Mouse (Mus musculus) ES-E14 (cell line): ENCODE data around the gene Cd80. TPM values are rescaled to one million over a fixed set of nuclear protein-coding genes. Genes with fewer than 3 reads are reported as not detected.
A peak's percentile ranks its signal among the peaks of the same experiment; 100 is the strongest.

Experiments used
- DNase-seq: peaks from one replicate; pipeline ENCODE4 v3.0.0-alpha.2; 2013; ENCODE audit warnings: low read depth, low spot score
- H3K27ac ChIP-seq: 2 replicates; pipeline ENCODE4 v1.5.1; 2012; ENCODE audit warnings: low read depth, mild to moderate bottlenecking, low read length, moderate library complexity, mixed read lengths; ENCODE audit not compliant: poor library complexity, insufficient read depth, severe bottlenecking
- H3K36me3 ChIP-seq: 2 replicates; pipeline ENCODE4 v1.6.1; 2012; ENCODE audit warnings: mild to moderate bottlenecking, low read length, moderate library complexity, mixed read lengths; ENCODE audit not compliant: control insufficient read depth, poor library complexity, insufficient read depth, severe bottlenecking
- H3K4me1 ChIP-seq, 2 experiments: fragments of 150-350 bp in 1 of 2; sonication (generic) in 1 of 2; 2 replicates each; pipeline ENCODE4 v1.6.1; 2012; ENCODE audit warnings: low read length in 2 of 2, mild to moderate bottlenecking in 1 of 2, mixed read lengths in 1 of 2; ENCODE audit not compliant: control insufficient read depth in 2 of 2, insufficient read depth in 2 of 2, poor library complexity in 1 of 2
- H3K4me3 ChIP-seq, 2 experiments: fragments of 150-350 bp in 1 of 2; sonication (generic) in 1 of 2; 2 replicates each; pipeline ENCODE4 v1.5.1; 2012; ENCODE audit warnings: low read length in 2 of 2, low read depth in 1 of 2, mild to moderate bottlenecking in 1 of 2, mixed read lengths in 1 of 2; ENCODE audit not compliant: insufficient read depth in 1 of 2, poor library complexity in 1 of 2, severe bottlenecking in 1 of 2
- H3K9ac ChIP-seq: 2 replicates; pipeline ENCODE4 v1.6.1; 2012; ENCODE audit warnings: low read depth, mild to moderate bottlenecking, low read length, mixed read lengths; ENCODE audit not compliant: poor library complexity, insufficient read depth, severe bottlenecking
- H3K9me3 ChIP-seq: fragments of 150-350 bp; sonication (generic); 2 replicates; pipeline ENCODE4 v1.6.1; 2012; ENCODE audit warnings: low read depth, mild to moderate bottlenecking, low read length; ENCODE audit not compliant: control insufficient read depth, insufficient read depth
- CHD2 ChIP-seq: IDR thresholded peaks from 2 replicates; pipeline ENCODE4 v1.6.1; 2014; ENCODE audit warnings: mild to moderate bottlenecking, low read depth, low read length, inconsistent platforms
- HCFC1 ChIP-seq: IDR thresholded peaks from 2 replicates; pipeline ENCODE4 v1.6.1; 2012; ENCODE audit warnings: low read length, inconsistent platforms, borderline replicate concordance; ENCODE audit not compliant: insufficient read depth
- MAFK ChIP-seq: IDR thresholded peaks from 2 replicates; pipeline ENCODE4 v1.6.1; 2014; ENCODE audit warnings: mild to moderate bottlenecking, low read depth, low read length, inconsistent platforms; ENCODE audit not compliant: insufficient read depth
- ZC3H11A ChIP-seq: IDR thresholded peaks from 2 replicates; pipeline ENCODE4 v1.6.1; 2012; ENCODE audit warnings: low read depth, mild to moderate bottlenecking, inconsistent platforms, low read length, borderline replicate concordance
- ZNF384 ChIP-seq: IDR thresholded peaks from 2 replicates; pipeline ENCODE4 v1.6.1; 2012; ENCODE audit warnings: low read depth, low read length, inconsistent platforms
- in situ Hi-C, 2 experiments: fragments of 600-800 bp; cut with MboI; formaldehyde crosslinking; loops; one replicate each; pipeline ENCODE4 v1.15.1; 2025; ENCODE audit warnings: low sequenced_read_pairs in 2 of 2, inconsistent platforms in 1 of 2; ENCODE audit not compliant: unreplicated experiment in 2 of 2
- total RNA-seq: library from RNA; depleted of rRNA; stranded (reverse); fragments of 300-350 nt; gene quantifications from 2 replicates; pipeline ENCODE4 v1.2.3, GENCODE M21; 2012

Gene Cd80
- total RNA-seq, 1 experiment = 11.1 TPM

- DNase-seq = no peak
- no peak for TF ChIP-seq CHD2
- TF ChIP-seq ZC3H11A = no peak
- TF ChIP-seq HCFC1 = no peak
- TF ChIP-seq ZNF384 = no peak
- TF ChIP-seq MAFK = no peak
- H3K4me3 ChIP-seq = no peak overlapping the region
- no peaks in the 10 kb centered on the region for H3K9me3 ChIP-seq
- H3K9ac ChIP-seq = no peak overlapping the region; the same call in 1 of the 2 replicates
- no peak overlapping the region for H3K27ac ChIP-seq
- H3K4me1 ChIP-seq = peaks cover 16 to 17% of the 10 kb centered on the region in 2 experiments
- H3K36me3 ChIP-seq = peaks cover 4% of the 10 kb centered on the region; the same call in 1 of the 2 replicates
- in situ Hi-C loops = no loop called here
Observed at GRCm38 (mm10) chr16:38454533-38455254, 667 bp upstream of the Cd80 start.

- no peak for DNase-seq
- TF ChIP-seq MAFK (no peak), ZNF384 (no peak), HCFC1 (no peak), ZC3H11A (no peak)
- Histone ChIP-seq H3K9ac (no peak overlapping the region), H3K4me3 (no peak overlapping the region), H3K4me1 (peaks cover 15 to 19% of the 10 kb centered on the region in 2 experiments), H3K9me3 (no peaks in the 10 kb centered on the region), H3K27ac (peak overlapping the region; percentile 60; the same call in 1 of the 2 replicates), H3K36me3 (no peaks in the 10 kb centered on the region)
- in situ Hi-C loops = no loop called here
Observed at GRCm38 (mm10) chr16:38456812-38457567, 1.6 kb downstream of the Cd80 start.

DNA sequence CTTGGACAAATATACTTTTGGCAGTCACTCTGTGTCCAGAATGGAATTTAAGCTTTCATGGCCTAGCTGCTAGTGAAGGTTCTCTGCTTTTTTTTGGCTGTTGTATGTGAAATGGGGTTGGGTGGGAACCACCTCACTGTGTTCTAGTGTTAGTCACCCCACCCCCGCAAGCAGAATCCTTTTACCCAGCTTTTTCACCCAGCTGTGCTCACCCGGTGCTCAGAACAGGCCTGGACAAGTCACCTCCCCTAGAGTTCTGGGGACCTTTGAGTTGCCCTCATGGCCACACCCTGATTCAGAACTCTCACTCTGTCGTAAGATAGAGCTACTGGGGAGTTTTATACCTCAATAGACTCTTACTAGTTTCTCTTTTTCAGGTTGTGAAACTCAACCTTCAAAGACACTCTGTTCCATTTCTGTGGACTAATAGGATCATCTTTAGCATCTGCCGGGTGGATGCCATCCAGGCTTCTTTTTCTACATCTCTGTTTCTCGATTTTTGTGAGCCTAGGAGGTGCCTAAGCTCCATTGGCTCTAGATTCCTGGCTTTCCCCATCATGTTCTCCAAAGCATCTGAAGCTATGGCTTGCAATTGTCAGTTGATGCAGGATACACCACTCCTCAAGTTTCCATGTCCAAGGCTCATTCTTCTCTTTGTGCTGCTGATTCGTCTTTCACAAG, 3.4 kb downstream of the Cd80 start:
- Histone ChIP-seq H3K4me3 (peak overlapping the region; percentile 15 to 46; a peak in 3 of 4 replicates), H3K36me3 (no peaks in the 10 kb centered on the region)
- TF ChIP-seq MAFK (no peak), HCFC1 (no peak), CHD2 (no peak)

DNA sequence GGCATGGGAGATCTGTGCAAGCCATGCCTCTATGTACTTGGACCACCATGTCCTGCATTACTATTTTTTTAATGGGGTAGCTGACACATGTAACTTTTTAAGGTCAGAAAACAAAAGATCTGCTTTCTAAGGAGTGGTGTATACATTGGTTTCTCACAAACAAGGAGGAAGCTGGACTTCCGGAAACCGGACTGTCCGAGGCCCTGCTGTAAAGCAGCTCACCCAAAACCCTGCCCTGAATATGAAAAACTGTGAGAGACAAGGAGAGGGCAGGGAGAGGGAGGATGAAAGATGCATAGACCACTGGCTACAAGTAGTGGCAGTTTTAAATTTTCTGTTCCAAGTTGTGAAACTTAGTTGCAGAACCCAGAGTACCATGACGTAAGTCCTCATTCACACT, 4.6 kb downstream of the Cd80 start:
- Histone ChIP-seq H3K27ac (no peak overlapping the region), H3K9me3 (no peaks in the 10 kb centered on the region), H3K9ac (no peak overlapping the region), H3K4me1 (peaks cover 13 to 15% of the 10 kb centered on the region in 2 experiments), H3K4me3 (peak overlapping the region in 1 of 2 experiments; percentile 46; a peak in 3 of 4 replicates), H3K36me3 (no peaks in the 10 kb centered on the region)
- no peak for DNase-seq
- TF ChIP-seq MAFK (no peak), HCFC1 (no peak), CHD2 (no peak), ZNF384 (no peak)
- in situ Hi-C loops = no loop called here

More for the DNA sequence above, 3.4 kb downstream of the Cd80 start:
- Histone ChIP-seq H3K27ac (peak overlapping the region; percentile 41; the same call in 1 of the 2 replicates), H3K4me1 (peaks cover 15 to 16% of the 10 kb centered on the region in 2 experiments), H3K9me3 (no peaks in the 10 kb centered on the region), H3K9ac (no peak overlapping the region)
- DNase-seq = no peak
- in situ Hi-C loops = no loop called here
